Mouse (Mus musculus) liver, postnatal 0 days (tissue): ENCODE data around the gene Myt1l. TPM values are rescaled to one million over a fixed set of nuclear protein-coding genes. Genes with fewer than 3 reads are reported as not detected.

ENCODE experiments used
- ATAC-seq: fragments of 200-750 bp; cut with Nextera tagmentation; 2 replicates; pipeline ENCODE4 v1.8.0; 2017; ENCODE audit warnings: mild to moderate bottlenecking, moderate library complexity
- DNase-seq: peaks from one replicate; pipeline ENCODE4 v3.0.0-alpha.2; 2016
- H3K27ac ChIP-seq: fragments of 300-500 bp; sonication (generic); 2 replicates; pipeline ENCODE4 v1.5.1; 2014; ENCODE audit warnings: antibody characterized with exemption, moderate library complexity, mild to moderate bottlenecking, low read depth
- H3K27me3 ChIP-seq: fragments of 300-500 bp; sonication (generic); 2 replicates; pipeline ENCODE4 v1.6.1; 2014; ENCODE audit warnings: low read length, control low read depth, mixed read lengths; ENCODE audit not compliant: insufficient read depth
- H3K36me3 ChIP-seq: fragments of 300-500 bp; sonication (generic); replicated peaks from 2 replicates; pipeline ENCODE4 v1.6.1; 2014; ENCODE audit warnings: mild to moderate bottlenecking, control low read depth, low read length, moderate library complexity, mixed read lengths; ENCODE audit not compliant: insufficient read depth
- H3K4me1 ChIP-seq: fragments of 300-500 bp; sonication (generic); 2 replicates; pipeline ENCODE4 v1.6.1; 2014; ENCODE audit warnings: antibody characterized with exemption, mild to moderate bottlenecking, control low read depth; ENCODE audit not compliant: insufficient read depth
- H3K4me2 ChIP-seq: fragments of 300-500 bp; sonication (generic); 2 replicates; pipeline ENCODE4 v1.6.1; 2014; ENCODE audit warnings: low read depth, mild to moderate bottlenecking, low read length, moderate library complexity, mixed read lengths
- H3K4me3 ChIP-seq: fragments of 300-500 bp; sonication (generic); 2 replicates; pipeline ENCODE4 v1.5.1; 2014; ENCODE audit warnings: low read depth, low read length
- H3K9ac ChIP-seq: fragments of 300-500 bp; sonication (generic); replicated peaks from 2 replicates; pipeline ENCODE4 v1.6.1; 2014; ENCODE audit warnings: mild to moderate bottlenecking, moderate library complexity
- H3K9me3 ChIP-seq: fragments of 300-500 bp; sonication (generic); 2 replicates; pipeline ENCODE4 v1.6.1; 2016; ENCODE audit warnings: mild to moderate bottlenecking, control low read depth, low read length, mixed read lengths
- CTCF ChIP-seq: sonication (generic); IDR thresholded peaks from 2 replicates; pipeline ENCODE4 v1.5.1; 2016; ENCODE audit warnings: antibody characterized with exemption, low read depth
- EP300 ChIP-seq: IDR thresholded peaks from 2 replicates; pipeline ENCODE4 v1.6.1; 2016; ENCODE audit warnings: antibody characterized with exemption, low read depth, mild to moderate bottlenecking
- WGBS: fragments of 180-500 bp; shearing (Covaris S2); extraction: QIAGEN DNeasy Blood & Tissue Kit; methylation state at CpG from one replicate; pipeline ENCODE4 v1.1.7; 2014; ENCODE audit not compliant: insufficient replicate concordance; 5-methylcytosine and 5-hydroxymethylcytosine counted together
- polyA plus RNA-seq: library from polyadenylated mRNA; unstranded; fragments of >200 nt; fragmentation: Nextera tagmentation; extraction: Ambion mirVana; gene quantifications from 2 replicates; pipeline ENCODE4 v1.2.1, GENCODE M21; 2015

Gene Myt1l
- polyA plus RNA-seq, 1 experiment from 2014 or later: not detected

GRCm38 (mm10) chr12:29789319-29790050 is 261.3 kb downstream of the Myt1l start:
- DNase-seq (no peak), ATAC-seq (no peak)
- Histone ChIP-seq H3K27me3 (no peaks in the 10 kb centered on the region), H3K27ac (no peak overlapping the region), H3K4me1 (no peaks in the 10 kb centered on the region), H3K9me3 (no peaks in the 10 kb centered on the region), H3K36me3 (no peaks in the 10 kb centered on the region), H3K4me2 (no peak overlapping the region), H3K9ac (no peak overlapping the region), H3K4me3 (no peak overlapping the region)
- TF ChIP-seq CTCF (no peak), EP300 (no peak)
- 52% methylated on average over 16 of the region's 16 CpGs for WGBS

- Histone ChIP-seq H3K9me3 (no peaks in the 10 kb centered on the region), H3K4me1 (no peaks in the 10 kb centered on the region), H3K4me3 (no peak overlapping the region), H3K9ac (no peak overlapping the region), H3K27ac (no peak overlapping the region), H3K4me2 (no peak overlapping the region), H3K27me3 (no peaks in the 10 kb centered on the region), H3K36me3 (no peaks in the 10 kb centered on the region)
- TF ChIP-seq EP300 (no peak), CTCF (no peak)
- WGBS: 49% methylated on average over 4 of the region's 4 CpGs
- no peak for DNase-seq
- ATAC-seq: no peak
Observed at GRCm38 (mm10) chr12:29790051-29790386, 261.8 kb downstream of the Myt1l start.

- H3K27ac ChIP-seq: no peak overlapping the region
- H3K9me3 ChIP-seq: no peaks in the 10 kb centered on the region
- no peaks in the 10 kb centered on the region for H3K27me3 ChIP-seq
- no peaks in the 10 kb centered on the region for H3K4me1 ChIP-seq
- H3K36me3 ChIP-seq: no peaks in the 10 kb centered on the region
- DNase-seq: no peak
- H3K9ac ChIP-seq: no peak overlapping the region
- no peak overlapping the region for H3K4me3 ChIP-seq
- WGBS: 78% methylated on average over 5 of the region's 5 CpGs
- H3K4me2 ChIP-seq: no peak overlapping the region
- no peak for ATAC-seq
- no peak for TF ChIP-seq CTCF
- no peak for TF ChIP-seq EP300
Observed at GRCm38 (mm10) chr12:29792998-29793397, 264.8 kb downstream of the Myt1l start.

- Histone ChIP-seq H3K9me3 (no peaks in the 10 kb centered on the region), H3K4me2 (no peak overlapping the region), H3K4me1 (no peaks in the 10 kb centered on the region), H3K36me3 (no peaks in the 10 kb centered on the region), H3K9ac (no peak overlapping the region), H3K4me3 (no peak overlapping the region), H3K27me3 (no peaks in the 10 kb centered on the region), H3K27ac (no peak overlapping the region)
- ATAC-seq (no peak), DNase-seq (no peak)
- no peak for TF ChIP-seq EP300
- no peak for TF ChIP-seq CTCF
- WGBS: 66% methylated on average over 5 of the region's 5 CpGs
Observed at GRCm38 (mm10) chr12:29795107-29795673, 267.0 kb downstream of the Myt1l start.

GRCm38 (mm10) chr12:29798595-29799391 is 270.6 kb downstream of the Myt1l start:
- Histone ChIP-seq H3K4me1 (no peaks in the 10 kb centered on the region), H3K36me3 (no peaks in the 10 kb centered on the region), H3K27ac (no peak overlapping the region), H3K4me3 (no peak overlapping the region), H3K4me2 (no peak overlapping the region), H3K9me3 (no peaks in the 10 kb centered on the region), H3K9ac (no peak overlapping the region), H3K27me3 (no peaks in the 10 kb centered on the region)
- TF ChIP-seq EP300 (no peak), CTCF (no peak)
- DNase-seq (no peak), ATAC-seq (no peak)
- 32% methylated on average over 3 of the region's 3 CpGs for WGBS

- Histone ChIP-seq H3K36me3 (no peaks in the 10 kb centered on the region), H3K4me2 (no peak overlapping the region), H3K4me3 (no peak overlapping the region), H3K27ac (no peak overlapping the region), H3K4me1 (no peaks in the 10 kb centered on the region), H3K9me3 (no peaks in the 10 kb centered on the region), H3K9ac (no peak overlapping the region), H3K27me3 (no peaks in the 10 kb centered on the region)
- TF ChIP-seq CTCF: no peak
- no peak for TF ChIP-seq EP300
- ATAC-seq: no peak
- DNase-seq: no peak
- WGBS: 35% methylated on average over 1 of the region's 1 CpGs
Observed at GRCm38 (mm10) chr12:29806415-29806814, 278.2 kb downstream of the Myt1l start.
